Mouse (Mus musculus) ES-Bruce4 (cell line): ENCODE measurements around the gene Palm3. TPM values are rescaled to one million over a fixed set of nuclear protein-coding genes. Genes with fewer than 3 reads are reported as not detected.

Source experiments
- H3K27ac ChIP-seq: 2 replicates; pipeline ENCODE4 v1.5.1; 2012; ENCODE audit warnings: low read length, inconsistent platforms; ENCODE audit not compliant: insufficient read depth
- H3K27me3 ChIP-seq: 2 replicates; pipeline ENCODE4 v1.6.1; 2012; ENCODE audit warnings: mild to moderate bottlenecking, low read length, inconsistent platforms; ENCODE audit not compliant: control insufficient read depth, poor library complexity, insufficient read depth, severe bottlenecking
- H3K36me3 ChIP-seq: 2 replicates; pipeline ENCODE4 v1.6.1; 2012; ENCODE audit warnings: inconsistent platforms, mild to moderate bottlenecking, low read length, moderate library complexity; ENCODE audit not compliant: control insufficient read depth, poor library complexity, insufficient read depth, severe bottlenecking
- H3K4me1 ChIP-seq: one replicate; pipeline ENCODE4 v1.8.1; 2011; ENCODE audit warnings: low read length; ENCODE audit not compliant: control insufficient read depth, insufficient read depth
- H3K4me3 ChIP-seq: 2 replicates; pipeline ENCODE4 v1.5.1; 2011; ENCODE audit warnings: low read depth, mild to moderate bottlenecking, low read length
- H3K9ac ChIP-seq: 2 replicates; pipeline ENCODE4 v1.6.1; 2012; ENCODE audit warnings: low read depth, mild to moderate bottlenecking, inconsistent platforms; ENCODE audit not compliant: poor library complexity, severe bottlenecking
- H3K9me3 ChIP-seq: replicated peaks from 2 replicates; pipeline ENCODE4 v1.6.1; 2012; ENCODE audit warnings: mild to moderate bottlenecking, low read length, inconsistent platforms; ENCODE audit not compliant: control insufficient read depth, poor library complexity, insufficient read depth, severe bottlenecking
- CTCF ChIP-seq: IDR thresholded peaks from one replicate; pipeline ENCODE4 v1.8.1; 2011; ENCODE audit warnings: low read depth, low read length
- EP300 ChIP-seq: IDR thresholded peaks from 2 replicates; pipeline ENCODE4 v1.6.1; 2011; ENCODE audit warnings: low read depth, low read length; ENCODE audit not compliant: insufficient read depth
- POLR2A ChIP-seq: IDR thresholded peaks from one replicate; pipeline ENCODE4 v1.8.1; 2011; ENCODE audit warnings: low read length; ENCODE audit not compliant: insufficient read depth
- polyA plus RNA-seq: library from polyadenylated mRNA; stranded (reverse); fragments of >200 nt; gene quantifications from 2 replicates; pipeline ENCODE4 v1.2.4, GENCODE M21; 2011; ENCODE audit warnings: low read depth; ENCODE audit not compliant: missing spikeins, insufficient read depth, insufficient read length

The Palm3 gene
- polyA plus RNA-seq, 1 experiment = 62.8 TPM

DNA sequence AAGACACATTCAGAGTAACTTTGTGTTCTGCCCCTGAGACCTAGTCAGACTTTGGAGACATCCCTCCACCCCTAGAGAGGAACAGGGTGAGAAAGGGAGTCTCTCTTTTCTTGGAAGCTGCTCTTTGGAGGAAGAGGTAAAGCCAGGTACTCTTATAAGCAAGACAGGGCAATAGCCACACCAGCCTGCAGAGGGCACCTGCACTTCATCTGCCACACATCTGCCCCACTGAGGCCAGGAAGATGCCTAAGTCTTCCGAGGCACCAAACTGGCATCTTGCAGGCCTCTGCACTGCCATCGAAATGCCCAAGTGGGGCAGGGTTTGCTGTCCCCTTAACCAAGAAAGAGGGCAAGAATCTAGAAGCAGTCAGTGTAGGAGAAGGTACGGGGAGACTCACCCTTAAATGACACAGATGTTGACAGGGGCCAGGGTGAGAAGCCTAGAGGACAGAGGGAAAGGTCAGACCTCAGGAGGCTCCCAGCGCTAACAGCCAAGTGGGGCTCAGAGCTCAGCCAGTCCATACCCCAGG, 45.1 kb upstream of the Palm3 start:
- peaks cover 2% of the 10 kb centered on the region; the same call in 1 of the 2 replicates for H3K36me3 ChIP-seq

DNA sequence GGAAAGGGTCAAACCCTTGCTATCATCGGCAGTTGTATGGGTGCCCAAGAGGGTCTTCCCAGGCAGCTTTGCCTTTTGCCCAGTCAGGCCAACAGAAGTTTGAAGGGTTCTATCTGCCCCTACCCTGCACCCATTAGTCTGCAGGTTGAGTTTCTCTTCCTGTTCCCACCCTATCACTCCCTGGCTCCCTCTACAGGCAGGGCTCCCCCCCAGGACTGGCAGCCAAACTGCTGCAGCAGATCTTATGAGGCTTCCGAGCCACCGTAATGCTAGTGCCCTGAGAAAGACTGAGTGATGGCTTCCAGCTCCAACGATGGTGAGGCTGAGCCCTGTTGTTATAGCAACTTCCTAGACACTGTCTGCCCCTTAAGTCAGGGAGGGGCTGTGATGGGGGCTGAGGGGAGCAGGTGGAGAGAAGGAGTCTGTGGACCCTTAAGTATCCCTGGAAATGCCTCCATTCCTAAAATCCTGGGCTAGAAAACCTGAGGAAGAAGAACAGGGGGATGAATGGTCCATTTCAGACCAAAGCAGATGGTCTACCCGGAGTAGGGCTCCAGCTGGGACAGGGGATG, 44.4 kb upstream of the Palm3 start:
- H3K27ac ChIP-seq = no peak overlapping the region

More for the DNA sequence above, 45.1 kb upstream of the Palm3 start:
- TF ChIP-seq CTCF = peak; percentile 36
- no peak for TF ChIP-seq EP300
- Histone ChIP-seq H3K9ac (no peak overlapping the region), H3K4me3 (no peak overlapping the region), H3K9me3 (no peaks in the 10 kb centered on the region), H3K4me1 (no peaks in the 10 kb centered on the region), H3K27ac (no peak overlapping the region), H3K27me3 (no peaks in the 10 kb centered on the region)

DNA sequence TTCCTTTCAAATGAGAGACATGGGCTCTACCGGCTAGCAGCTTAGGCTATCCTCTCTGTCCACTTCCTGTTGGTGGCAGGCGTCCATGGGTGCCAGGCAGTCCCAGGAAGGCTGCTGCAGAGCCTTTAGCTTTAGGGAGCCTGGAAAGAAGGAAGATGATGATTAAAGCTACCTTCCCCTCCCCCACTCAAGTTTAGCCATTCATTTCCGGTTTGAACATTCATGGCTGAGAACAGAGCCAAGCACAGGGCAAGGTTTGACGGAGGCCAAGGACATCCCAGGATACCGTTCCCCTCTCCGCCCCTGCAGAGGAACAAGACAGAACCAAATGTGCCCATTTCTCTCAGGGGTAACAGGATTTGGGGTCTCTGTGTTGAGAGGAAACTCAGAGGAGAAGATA, 43.6 kb upstream of the Palm3 start:
- H3K9ac ChIP-seq = no peak overlapping the region
- H3K36me3 ChIP-seq = peaks cover 5% of the 10 kb centered on the region; the same call in 1 of the 2 replicates
- H3K27me3 ChIP-seq = no peaks in the 10 kb centered on the region
- H3K27ac ChIP-seq = no peak overlapping the region
- no peaks in the 10 kb centered on the region for H3K4me1 ChIP-seq
- no peak overlapping the region for H3K4me3 ChIP-seq
- H3K9me3 ChIP-seq = no peaks in the 10 kb centered on the region
- no peak for TF ChIP-seq POLR2A

More for the DNA sequence above, 44.4 kb upstream of the Palm3 start:
- Histone ChIP-seq H3K4me1 (no peaks in the 10 kb centered on the region), H3K9me3 (no peaks in the 10 kb centered on the region), H3K9ac (no peak overlapping the region), H3K27me3 (no peaks in the 10 kb centered on the region), H3K4me3 (no peak overlapping the region), H3K36me3 (peaks cover 5% of the 10 kb centered on the region; the same call in 1 of the 2 replicates)
- TF ChIP-seq EP300 = no peak
- TF ChIP-seq CTCF = no peak
- TF ChIP-seq POLR2A = no peak

DNA sequence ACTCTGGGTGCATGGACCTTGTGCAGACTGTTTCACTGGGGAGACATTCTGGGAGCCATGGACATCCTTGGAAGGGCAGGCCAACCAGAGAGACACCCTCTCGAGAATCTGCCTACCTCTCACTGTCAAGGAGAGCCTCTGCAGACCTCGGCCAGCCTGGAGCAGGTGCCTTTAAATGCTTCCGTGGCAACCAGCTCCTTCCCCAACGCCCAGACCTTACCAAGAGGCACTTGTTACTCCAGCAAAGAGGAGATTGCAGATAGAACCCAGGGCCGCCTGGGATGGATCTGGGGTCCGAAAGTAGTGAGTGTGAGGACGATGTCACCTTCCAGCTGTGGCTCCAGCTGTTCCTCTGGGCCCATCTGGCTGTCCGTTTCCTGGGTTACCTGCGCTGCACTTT, 43.1 kb upstream of the Palm3 start:
- H3K4me3 ChIP-seq = no peak overlapping the region
- TF ChIP-seq EP300 = no peak
- TF ChIP-seq CTCF = no peak
- TF ChIP-seq POLR2A = no peak
- H3K9me3 ChIP-seq = no peaks in the 10 kb centered on the region

DNA sequence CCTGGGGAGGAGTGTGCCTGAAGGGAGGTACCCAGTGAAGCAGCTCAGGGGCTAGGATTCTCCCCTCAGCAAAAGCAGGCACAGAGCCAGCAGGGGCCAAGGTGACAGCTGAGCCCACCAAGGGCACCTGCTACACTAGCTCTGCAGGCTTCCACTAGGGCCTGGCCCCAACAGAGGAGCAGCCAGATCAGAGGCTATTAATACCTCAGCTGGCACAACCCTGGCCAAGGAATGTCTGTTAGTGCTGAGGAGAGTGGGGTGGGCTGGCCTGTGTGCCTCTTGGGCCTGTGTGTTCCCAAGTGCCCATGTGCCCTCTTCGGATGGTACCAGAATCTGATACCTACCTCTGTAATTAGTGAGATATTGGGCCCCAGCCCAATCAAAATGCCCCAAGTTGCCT, 41.0 kb upstream of the Palm3 start:
- H3K27ac ChIP-seq = no peak overlapping the region
- TF ChIP-seq CTCF = no peak
- no peak for TF ChIP-seq EP300
- no peak for TF ChIP-seq POLR2A
- H3K36me3 ChIP-seq = peaks cover 5% of the 10 kb centered on the region; the same call in 1 of the 2 replicates
- H3K9ac ChIP-seq = no peak overlapping the region
- no peaks in the 10 kb centered on the region for H3K27me3 ChIP-seq
- no peaks in the 10 kb centered on the region for H3K4me1 ChIP-seq
- H3K4me3 ChIP-seq = no peak overlapping the region
- H3K9me3 ChIP-seq = no peaks in the 10 kb centered on the region

More for the DNA sequence above, 43.1 kb upstream of the Palm3 start:
- H3K27ac ChIP-seq = no peak overlapping the region
- H3K4me1 ChIP-seq = no peaks in the 10 kb centered on the region
- H3K9ac ChIP-seq = no peak overlapping the region
- H3K36me3 ChIP-seq = peaks cover 5% of the 10 kb centered on the region; the same call in 1 of the 2 replicates
- no peaks in the 10 kb centered on the region for H3K27me3 ChIP-seq

DNA sequence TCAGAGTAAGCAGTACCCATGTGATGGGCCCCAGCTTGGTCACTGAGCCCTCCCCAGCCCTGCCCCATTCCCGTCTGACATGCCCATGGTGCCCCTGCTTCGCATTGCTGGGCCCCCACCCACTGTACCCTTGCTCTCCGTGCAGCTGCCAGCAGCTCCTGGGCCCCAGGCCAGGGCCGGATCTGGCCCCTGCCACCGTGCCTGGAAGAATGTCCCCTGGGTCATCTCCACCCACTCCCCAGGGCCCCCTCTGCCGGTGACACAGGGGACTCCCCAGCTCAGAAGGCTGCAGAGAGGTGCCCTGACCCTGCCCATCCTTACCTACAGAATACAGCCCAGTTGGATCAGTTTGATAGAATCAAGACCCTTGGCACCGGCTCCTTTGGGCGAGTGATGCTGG, 40.4 kb upstream of the Palm3 start:
- Histone ChIP-seq H3K9ac (no peak overlapping the region), H3K27ac (no peak overlapping the region), H3K4me3 (no peak overlapping the region), H3K9me3 (no peaks in the 10 kb centered on the region), H3K4me1 (no peaks in the 10 kb centered on the region), H3K27me3 (no peaks in the 10 kb centered on the region), H3K36me3 (peaks cover 5% of the 10 kb centered on the region; the same call in 1 of the 2 replicates)
- TF ChIP-seq POLR2A (no peak), CTCF (no peak), EP300 (no peak)
